ENCODE assay signal across 8 mouse cellular contexts in genomic region chr9:54676531-54676986, GRCm38 (mm10). TPM values are rescaled to one million over a fixed set of nuclear protein-coding genes. Genes with fewer than 3 reads are reported as not detected.
DNase-seq lines count a peak whose midpoint lies in the region; ATAC-seq and TF ChIP-seq lines count a peak whose summit lies in the region.

No protein-coding gene starts in this region.

- peak; percentile 80 for DNase-seq in CD4-positive, CD25-positive, alpha-beta regulatory T cell, adult 2 months (ENCODE audit: low read depth, low spot score)
- peak; percentile 84 for DNase-seq in brain, embryonic 14.5 days (ENCODE audit: low read depth)
- DNase-seq in kidney, postnatal 0 days (ENCODE audit: low spot score), result peak; percentile 80
- DNase-seq in liver, embryonic 11.5 days (ENCODE audit: low spot score), result peak; percentile 78
- peak; percentile 73 for DNase-seq in naive thymus-derived CD4-positive, alpha-beta T cell, adult 2 months (ENCODE audit: low read depth)
- peak; percentile 62 for DNase-seq in splenic B cell, adult 2 months (ENCODE audit: low read depth, low spot score)

- peaks cover 3 to 4% of the 10 kb centered on the region in 2 experiments; a peak in 3 of 4 replicates for H3K4me1 ChIP-seq in heart, embryonic 14.5 days (ENCODE audit: control insufficient read depth in 2 of 2, insufficient read depth in 2 of 2, low read length in 2 of 2)
- H3K4me1 ChIP-seq in kidney, postnatal 0 days (replicated peaks; ENCODE audit: insufficient read depth, low read length), result no peaks in the 10 kb centered on the region
- H3K4me1 ChIP-seq in liver, embryonic 11.5 days (replicated peaks; ENCODE audit: control insufficient read depth, insufficient read depth, low read length), result no peaks in the 10 kb centered on the region

- peak overlapping the region; percentile 61 for H3K9ac ChIP-seq in heart, embryonic 14.5 days (ENCODE audit: low read length)
- 0 out of 2 replicates have a peak overlapping the region, but pooled peaks have one; percentile 38 for H3K9ac ChIP-seq in kidney, postnatal 0 days (ENCODE audit: low read depth, low read length)
- H3K9ac ChIP-seq in liver, embryonic 11.5 days (ENCODE audit: low read depth, low read length), result peak overlapping the region; percentile 57; the same call in 1 of the 2 replicates

- TF ChIP-seq POLR2A in brain, embryonic 14.5 days (IDR thresholded peaks at IDR 0.05; ENCODE audit: borderline replicate concordance, extremely low read depth, insufficient read depth, insufficient read length, poor library complexity, severe bottlenecking), result no peak

- peak overlapping the region; percentile 72 for H3K4me2 ChIP-seq in heart, embryonic 14.5 days (ENCODE audit: low read length)
- H3K4me2 ChIP-seq in kidney, postnatal 0 days (ENCODE audit: low read length), result peak overlapping the region; percentile 62
- H3K4me2 ChIP-seq in liver, embryonic 11.5 days, result peak overlapping the region; percentile 76

- 2% methylated on average over 14 of the region's 14 CpGs for WGBS in heart, embryonic 14.5 days
- 1% methylated on average over 14 of the region's 14 CpGs for WGBS in kidney, postnatal 0 days
- WGBS in liver, embryonic 11.5 days, result 2% methylated on average over 14 of the region's 14 CpGs

- no peaks in the 10 kb centered on the region for H3K9me3 ChIP-seq in heart, embryonic 14.5 days (ENCODE audit: control insufficient read depth, low read length)
- H3K9me3 ChIP-seq in kidney, postnatal 0 days (replicated peaks; ENCODE audit: low read length), result no peaks in the 10 kb centered on the region
- no peaks in the 10 kb centered on the region for H3K9me3 ChIP-seq in liver, embryonic 11.5 days (ENCODE audit: control insufficient read depth, low read length)

- 0 out of 2 replicates have a peak, but pooled peaks cover 3% of the 10 kb centered on the region for H3K27me3 ChIP-seq in heart, embryonic 14.5 days (ENCODE audit: control insufficient read depth, insufficient read depth, low read length)
- H3K27me3 ChIP-seq in kidney, postnatal 0 days (ENCODE audit: insufficient read depth, low read length), result no peaks in the 10 kb centered on the region
- H3K27me3 ChIP-seq in liver, embryonic 11.5 days (replicated peaks; ENCODE audit: control insufficient read depth, insufficient read depth, low read length), result peaks cover 5% of the 10 kb centered on the region
- no peaks in the 10 kb centered on the region for H3K27me3 ChIP-seq in splenic B cell, adult 2 months (ENCODE audit: control insufficient read depth, insufficient read depth, low read length, poor library complexity, severe bottlenecking)

- H3K4me3 ChIP-seq in heart, embryonic 14.5 days (ENCODE audit: control insufficient read depth in 1 of 2, insufficient read depth in 1 of 2, low read depth in 1 of 2, low read length in 2 of 2), result peak overlapping the region; percentile 31 to 47
- peak overlapping the region; percentile 26; the same call in 1 of the 2 replicates for H3K4me3 ChIP-seq in kidney, postnatal 0 days (replicated peaks; ENCODE audit: low read depth, low read length)
- peak overlapping the region; percentile 39 for H3K4me3 ChIP-seq in liver, embryonic 11.5 days (ENCODE audit: low read depth, low read length)

- peak; percentile 91 for ATAC-seq in erythroid progenitor cell, adult 5-6 weeks (replicated peaks; ENCODE audit: low FRiP score, poor library complexity, severe bottlenecking)
- ATAC-seq in heart, embryonic 14.5 days (ENCODE audit: insufficient number of reproducible peaks, insufficient read depth, low FRiP score, low read depth), result no peak
- peak; percentile 74 for ATAC-seq in kidney, postnatal 0 days (replicated peaks; ENCODE audit: low FRiP score, low read depth)
- ATAC-seq in liver, embryonic 11.5 days (replicated peaks; ENCODE audit: low FRiP score), result peak; percentile 80; the same call in 1 of the 2 replicates

- no peaks in the 10 kb centered on the region for H3K36me3 ChIP-seq in heart, embryonic 14.5 days (ENCODE audit: control insufficient read depth, insufficient read depth, low read length)
- no peaks in the 10 kb centered on the region for H3K36me3 ChIP-seq in kidney, postnatal 0 days (ENCODE audit: insufficient read depth, low read length)
- no peaks in the 10 kb centered on the region for H3K36me3 ChIP-seq in liver, embryonic 11.5 days (ENCODE audit: control insufficient read depth, insufficient read depth, low read length)
- no peaks in the 10 kb centered on the region for H3K36me3 ChIP-seq in splenic B cell, adult 2 months (ENCODE audit: control insufficient read depth, insufficient read depth, low read length, poor library complexity, severe bottlenecking)

- TF ChIP-seq CTCF in brain, embryonic 14.5 days (IDR thresholded peaks at IDR 0.05; ENCODE audit: borderline replicate concordance, extremely low read depth, insufficient read depth, insufficient read length), result peak; percentile 89
- TF ChIP-seq CTCF in kidney, postnatal 0 days (IDR thresholded peaks at IDR 0.05; ENCODE audit: low read depth), result peak; percentile 86

- H3K27ac ChIP-seq in heart, embryonic 14.5 days (replicated peaks in 1 of 2; ENCODE audit: control insufficient read depth in 1 of 2, insufficient read depth in 1 of 2, low read depth in 2 of 2, low read length in 2 of 2), result no peak overlapping the region
- H3K27ac ChIP-seq in kidney, postnatal 0 days, result no peak overlapping the region
- no peak overlapping the region for H3K27ac ChIP-seq in liver, embryonic 11.5 days (ENCODE audit: low read depth, low read length)

RNA-seq across cellular contexts. Expression of gene Acsbg1, which starts 14.9 kb away (rescaled TPM):
- 14.8 and 16.3 TPM in 2 replicates for polyA plus RNA-seq in brain, embryonic 14.5 days (2012; rRNA removed)
- total RNA-seq in erythroid progenitor cell, adult 5-6 weeks (2015; ENCODE audit: low replicate concordance), result not detected in 2 replicates
- 1.2 TPM in 1 of 2 replicates, not detected in the other for total RNA-seq in erythroid progenitor cell, adult 5-6 weeks (2017; ENCODE audit: low replicate concordance)
- 0.07 TPM in 1 of 2 replicates, not detected in the other for polyA plus RNA-seq in heart, embryonic 14.5 days (2014; fragmentation: Nextera tagmentation; extraction: Ambion mirVana)
- 1.0 and 1.4 TPM in 2 replicates for polyA plus RNA-seq in kidney, postnatal 0 days (2015; fragmentation: Nextera tagmentation; extraction: Ambion mirVana)
- 0.11 and 0.18 TPM in 2 replicates for polyA plus RNA-seq in liver, embryonic 11.5 days (2014; fragmentation: Nextera tagmentation; extraction: Ambion mirVana)

RNA-seq across cellular contexts. Expression of gene Dnaja4, which starts 22.1 kb away (rescaled TPM):
- polyA plus RNA-seq in brain, embryonic 14.5 days (2012; rRNA removed), result 6.3 and 7.3 TPM in 2 replicates
- total RNA-seq in erythroid progenitor cell, adult 5-6 weeks (2015; ENCODE audit: low replicate concordance), result 52.8 and 59.1 TPM in 2 replicates
- total RNA-seq in erythroid progenitor cell, adult 5-6 weeks (2017; ENCODE audit: low replicate concordance), result 59.7 and 67.0 TPM in 2 replicates
- polyA plus RNA-seq in heart, embryonic 14.5 days (2014; fragmentation: Nextera tagmentation; extraction: Ambion mirVana), result 29.0 and 30.1 TPM in 2 replicates
- 2.9 and 3.2 TPM in 2 replicates for polyA plus RNA-seq in kidney, postnatal 0 days (2015; fragmentation: Nextera tagmentation; extraction: Ambion mirVana)
- polyA plus RNA-seq in liver, embryonic 11.5 days (2014; fragmentation: Nextera tagmentation; extraction: Ambion mirVana), result 11.7 and 13.2 TPM in 2 replicates

RNA-seq across cellular contexts. Expression of gene Wdr61, which starts 57.8 kb away (rescaled TPM):
- 65.1 and 90.8 TPM in 2 replicates for polyA plus RNA-seq in brain, embryonic 14.5 days (2012; rRNA removed)
- 28.5 and 44.3 TPM in 2 replicates for total RNA-seq in erythroid progenitor cell, adult 5-6 weeks (2015; ENCODE audit: low replicate concordance)
- 23.5 and 35.9 TPM in 2 replicates for total RNA-seq in erythroid progenitor cell, adult 5-6 weeks (2017; ENCODE audit: low replicate concordance)
- 103 and 105 TPM in 2 replicates for polyA plus RNA-seq in heart, embryonic 14.5 days (2014; fragmentation: Nextera tagmentation; extraction: Ambion mirVana)
- polyA plus RNA-seq in kidney, postnatal 0 days (2015; fragmentation: Nextera tagmentation; extraction: Ambion mirVana), result 155 and 166 TPM in 2 replicates
- polyA plus RNA-seq in liver, embryonic 11.5 days (2014; fragmentation: Nextera tagmentation; extraction: Ambion mirVana), result 198 and 203 TPM in 2 replicates
